Mouse (Mus musculus) limb, embryonic 14.5 days (tissue): ENCODE data around the gene Fam193b. TPM values are rescaled to one million over a fixed set of nuclear protein-coding genes. Genes with fewer than 3 reads are reported as not detected.
A peak's percentile ranks its signal among the peaks of the same experiment; 100 is the strongest.

Experiments used
- ATAC-seq: fragments of 200-750 bp; cut with Nextera tagmentation; 2 replicates; pipeline ENCODE4 v1.8.0; 2017; ENCODE audit warnings: low read depth, moderate number of reproducible peaks, moderate TSS enrichment; ENCODE audit not compliant: low FRiP score
- DNase-seq: peaks from one replicate; pipeline ENCODE4 v3.0.0-alpha.2; 2015; ENCODE audit warnings: low spot score
- H3K27ac ChIP-seq: fragments of 300-500 bp; sonication (generic); replicated peaks from 2 replicates; pipeline ENCODE4 v1.5.1; 2014; ENCODE audit warnings: low read depth, mild to moderate bottlenecking, low read length, moderate library complexity, mixed read lengths
- H3K27me3 ChIP-seq: fragments of 300-500 bp; sonication (generic); 2 replicates; pipeline ENCODE4 v1.6.1; 2014; ENCODE audit warnings: low read length, mixed read lengths; ENCODE audit not compliant: control insufficient read depth, insufficient read depth
- H3K36me3 ChIP-seq: fragments of 300-500 bp; sonication (generic); 2 replicates; pipeline ENCODE4 v1.6.1; 2014; ENCODE audit warnings: mild to moderate bottlenecking, low read length, moderate library complexity, mixed read lengths; ENCODE audit not compliant: control insufficient read depth, insufficient read depth
- H3K4me1 ChIP-seq: fragments of 300-500 bp; sonication (generic); 2 replicates; pipeline ENCODE4 v1.6.1; 2014; ENCODE audit warnings: antibody characterized with exemption, low read length, mixed read lengths; ENCODE audit not compliant: control insufficient read depth, insufficient read depth
- H3K4me2 ChIP-seq: fragments of 300-500 bp; sonication (generic); replicated peaks from 2 replicates; pipeline ENCODE4 v1.6.1; 2014; ENCODE audit warnings: low read depth, mild to moderate bottlenecking, low read length, moderate library complexity; ENCODE audit not compliant: severe bottlenecking
- H3K4me3 ChIP-seq: fragments of 300-500 bp; sonication (generic); replicated peaks from 2 replicates; pipeline ENCODE4 v1.5.1; 2014; ENCODE audit warnings: low read length
- H3K9ac ChIP-seq: fragments of 300-500 bp; sonication (generic); 2 replicates; pipeline ENCODE4 v1.6.1; 2014; ENCODE audit warnings: mild to moderate bottlenecking, low read depth, low read length, moderate library complexity; ENCODE audit not compliant: severe bottlenecking
- H3K9me3 ChIP-seq: fragments of 300-500 bp; sonication (generic); 2 replicates; pipeline ENCODE4 v1.6.1; 2016; ENCODE audit warnings: low read length; ENCODE audit not compliant: control insufficient read depth
- POLR2A ChIP-seq: fragments of 200-500 bp; IDR thresholded peaks from 2 replicates; pipeline ENCODE4 v1.8.0; 2012; ENCODE audit warnings: inconsistent platforms, mild to moderate bottlenecking, moderate library complexity, borderline replicate concordance; ENCODE audit not compliant: insufficient read depth, insufficient read length; ENCODE audit errors: extremely low read depth
- WGBS: fragments of 180-500 bp; shearing (Covaris S2); extraction: QIAGEN DNeasy Blood & Tissue Kit; methylation state at CpG from one replicate; pipeline ENCODE4 v1.1.7; 2014; 5-methylcytosine and 5-hydroxymethylcytosine counted together
- polyA plus RNA-seq, 2 experiments: library from polyadenylated mRNA; depleted of rRNA in 1 of 2; stranded (reverse) in 1 of 2; unstranded in 1 of 2; fragments of >200 nt; fragmentation: Nextera tagmentation in 1 of 2; extraction: Ambion mirVana in 1 of 2; gene quantifications; 2 replicates each; pipeline versions ENCODE4 v1.2.1 to v1.2.3; 2012 to 2014

Gene Fam193b
- polyA plus RNA-seq, 2 experiments: 35.9 to 140 TPM

DNA sequence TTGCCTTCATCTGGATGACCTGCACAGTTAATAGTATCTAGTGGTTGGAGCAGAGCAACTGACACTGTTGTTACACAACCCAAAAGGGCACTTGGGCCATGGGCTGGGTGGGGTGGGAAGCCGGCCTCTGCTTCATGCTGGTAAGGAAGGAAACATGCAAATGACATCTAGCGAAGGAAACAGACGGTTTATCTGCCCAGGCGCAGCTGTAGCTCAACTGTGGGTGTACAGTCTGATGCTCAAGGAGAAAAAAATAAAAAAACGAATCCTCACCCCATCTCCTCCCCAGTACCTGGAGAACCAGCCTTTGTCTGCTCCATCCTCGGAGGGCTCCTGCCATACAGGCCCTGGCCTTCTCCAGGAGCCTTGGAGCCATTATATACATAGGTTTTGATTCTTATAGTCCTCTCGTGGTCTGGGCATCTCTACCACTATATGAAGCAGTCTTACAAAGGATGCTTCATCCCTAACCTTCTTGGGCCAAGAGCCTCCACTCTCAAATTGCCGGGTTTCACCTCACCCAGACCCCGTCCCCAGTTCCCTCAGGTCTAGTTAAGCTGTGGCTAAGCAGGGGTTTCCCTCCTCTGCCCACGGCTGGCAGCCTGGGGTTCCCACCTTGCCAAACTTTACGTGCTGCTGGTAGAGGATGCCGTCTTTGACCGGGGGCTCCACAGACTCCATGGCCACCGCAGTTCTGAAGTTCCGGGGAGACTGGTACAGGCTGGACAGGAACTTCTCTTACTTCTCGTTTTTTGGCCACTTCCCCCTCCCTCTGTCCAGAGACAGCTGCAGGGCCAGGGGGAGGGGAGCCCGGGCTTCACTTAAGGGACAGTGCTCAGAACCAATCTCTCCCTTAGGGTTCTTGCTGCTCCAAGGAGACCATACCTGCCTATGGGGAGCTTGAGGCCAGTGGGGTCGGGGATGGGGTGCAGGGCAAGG, 42.8 kb downstream of the Fam193b start:
- H3K4me2 ChIP-seq: no peak overlapping the region
- no peak for TF ChIP-seq POLR2A
- H3K9ac ChIP-seq: no peak overlapping the region
- WGBS: 79% methylated on average over 18 of the region's 18 CpGs
- ATAC-seq: no peak
- H3K9me3 ChIP-seq: no peaks in the 10 kb centered on the region
- no peak for DNase-seq
- no peaks in the 10 kb centered on the region for H3K27me3 ChIP-seq
- no peak overlapping the region for H3K4me3 ChIP-seq
- 0 out of 2 replicates have a peak overlapping the region, but pooled peaks have one; percentile 9 for H3K27ac ChIP-seq
- peaks cover 37% of the 10 kb centered on the region for H3K36me3 ChIP-seq
- no peaks in the 10 kb centered on the region for H3K4me1 ChIP-seq

DNA sequence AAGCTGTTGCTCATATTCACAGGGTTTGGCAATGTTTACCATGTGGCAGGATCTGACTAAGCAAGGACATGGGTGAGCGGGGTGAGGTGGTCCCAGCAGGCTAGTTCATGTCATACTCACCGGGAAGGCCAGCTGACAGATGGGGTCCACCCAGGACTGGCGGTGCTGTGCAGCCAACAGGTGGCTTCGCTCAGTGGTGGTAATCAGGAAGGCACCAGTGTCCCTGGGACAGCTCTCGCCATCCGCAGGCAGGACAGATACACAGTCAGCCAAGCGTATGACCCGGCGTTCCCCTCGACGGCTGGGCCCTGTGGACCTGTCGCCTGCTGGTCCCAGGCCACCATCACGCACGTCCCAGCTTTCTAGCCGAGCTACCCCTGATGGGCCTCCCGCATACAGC, 43.7 kb downstream of the Fam193b start:
- 79% methylated on average over 16 of the region's 16 CpGs for WGBS
- Histone ChIP-seq H3K27me3 (no peaks in the 10 kb centered on the region), H3K4me2 (no peak overlapping the region), H3K9ac (no peak overlapping the region), H3K36me3 (peaks cover 30% of the 10 kb centered on the region), H3K4me3 (no peak overlapping the region), H3K9me3 (no peaks in the 10 kb centered on the region), H3K27ac (no peak overlapping the region), H3K4me1 (no peaks in the 10 kb centered on the region)
- ATAC-seq: no peak
- TF ChIP-seq POLR2A: no peak
- DNase-seq: no peak

DNA sequence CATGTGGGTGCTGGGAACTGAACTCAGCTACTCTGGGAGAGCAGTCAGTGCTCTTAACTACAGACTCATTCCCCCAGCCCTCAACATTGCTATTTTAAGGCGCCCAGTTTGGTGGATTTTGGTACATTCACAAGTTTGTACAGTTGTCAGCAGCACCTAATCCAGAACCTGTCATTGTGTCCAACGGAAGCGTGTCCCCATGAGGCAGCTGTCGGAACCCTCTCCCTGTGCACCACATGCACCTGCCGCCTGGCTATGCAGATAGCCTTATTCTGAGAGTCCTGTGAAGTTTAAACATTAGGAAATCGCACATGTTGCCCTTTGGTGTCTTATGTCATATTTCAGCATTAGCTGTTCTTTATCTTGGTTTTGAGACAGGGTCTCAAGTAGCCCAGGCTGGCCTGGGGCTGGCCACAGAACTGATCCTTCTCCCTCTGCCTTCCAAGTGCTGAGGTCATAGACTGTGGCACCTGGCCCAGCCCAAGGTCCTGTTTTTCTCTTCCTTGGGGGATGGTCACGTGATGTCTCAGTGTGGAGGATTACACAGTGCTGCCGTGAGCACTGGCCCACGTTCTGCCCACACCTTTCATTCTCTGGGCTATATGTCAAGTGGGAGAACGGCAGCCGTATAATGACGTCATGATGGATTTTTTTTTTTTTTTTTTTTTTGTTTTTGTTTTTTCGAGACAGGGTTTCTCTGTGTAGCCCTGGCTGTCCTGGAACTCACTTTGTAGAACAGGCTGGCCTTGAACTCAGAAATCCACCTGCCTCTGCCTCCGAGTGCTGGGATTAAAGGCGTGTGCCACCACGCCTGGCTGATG, 45.0 kb downstream of the Fam193b start:
- DNase-seq (no peak), ATAC-seq (no peak)
- no peaks in the 10 kb centered on the region for H3K4me1 ChIP-seq
- peaks cover 18% of the 10 kb centered on the region for H3K36me3 ChIP-seq
- no peak for TF ChIP-seq POLR2A
- no peak overlapping the region for H3K27ac ChIP-seq
- H3K4me3 ChIP-seq: no peak overlapping the region
- H3K9ac ChIP-seq: no peak overlapping the region
- H3K9me3 ChIP-seq: no peaks in the 10 kb centered on the region
- no peak overlapping the region for H3K4me2 ChIP-seq
- no peaks in the 10 kb centered on the region for H3K27me3 ChIP-seq
- WGBS: 78% methylated on average over 16 of the region's 16 CpGs

DNA sequence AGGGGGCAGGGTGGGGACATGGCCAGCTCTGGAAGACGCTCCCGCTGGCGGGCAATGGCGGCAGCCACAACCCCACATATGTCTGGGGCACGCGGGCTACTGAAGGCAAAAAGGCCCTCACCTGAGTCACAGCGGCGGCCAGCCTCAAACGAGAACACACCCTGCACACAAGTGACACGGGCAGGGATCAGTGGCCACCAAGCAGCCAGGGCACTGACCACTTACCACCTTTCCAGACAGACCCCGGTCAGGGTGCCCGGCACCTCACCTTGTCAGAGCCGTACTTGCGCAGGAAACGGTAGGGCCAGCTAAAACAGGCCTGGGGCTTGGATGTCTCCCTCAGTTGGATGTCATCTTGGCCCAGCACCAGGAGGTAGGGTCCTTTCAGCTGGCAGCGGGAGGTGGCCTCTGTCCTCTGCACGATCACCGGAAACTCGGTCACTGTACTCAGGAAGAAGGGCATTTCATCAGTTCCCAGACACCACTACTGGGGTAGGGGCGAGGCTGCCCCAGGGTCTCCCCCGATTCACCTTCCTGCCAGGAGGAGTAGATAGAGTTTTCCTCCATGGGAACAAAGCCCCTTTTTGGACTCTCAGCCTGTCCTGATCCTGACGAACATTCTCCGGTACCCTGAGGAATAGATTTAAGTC, 46.8 kb downstream of the Fam193b start:
- peaks cover 1% of the 10 kb centered on the region; the same call in 1 of the 2 replicates for H3K36me3 ChIP-seq
- no peak for TF ChIP-seq POLR2A
- no peak overlapping the region for H3K9ac ChIP-seq
- no peaks in the 10 kb centered on the region for H3K27me3 ChIP-seq
- H3K4me3 ChIP-seq: no peak overlapping the region
- DNase-seq: no peak
- H3K4me2 ChIP-seq: no peak overlapping the region
- WGBS: 89% methylated on average over 23 of the region's 23 CpGs
- H3K27ac ChIP-seq: no peak overlapping the region
- H3K4me1 ChIP-seq: no peaks in the 10 kb centered on the region
- no peak for ATAC-seq
- H3K9me3 ChIP-seq: no peaks in the 10 kb centered on the region

DNA sequence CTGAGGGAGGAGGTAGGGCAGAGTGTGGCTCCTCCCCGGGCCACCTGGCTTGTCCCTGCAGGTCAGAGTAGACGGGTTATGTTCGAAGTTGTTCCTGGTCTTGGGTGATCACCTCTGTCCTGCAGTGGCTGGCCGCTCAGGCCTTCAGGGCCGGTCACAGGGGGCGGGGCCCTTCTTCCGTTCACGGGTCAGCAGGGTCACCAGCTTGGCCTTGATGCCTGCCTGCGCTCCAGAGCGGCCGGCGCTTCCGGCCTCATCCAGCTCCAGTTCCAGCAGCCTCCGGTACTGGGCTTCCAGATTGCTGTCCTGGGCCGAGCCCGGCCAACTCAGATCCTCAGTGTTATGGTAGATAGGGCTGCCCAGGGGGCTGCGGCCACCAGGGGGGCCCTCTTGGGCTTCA, 47.6 kb downstream of the Fam193b start:
- Histone ChIP-seq H3K4me2 (no peak overlapping the region), H3K4me3 (no peak overlapping the region), H3K36me3 (no peaks in the 10 kb centered on the region), H3K27ac (no peak overlapping the region), H3K27me3 (no peaks in the 10 kb centered on the region), H3K4me1 (no peaks in the 10 kb centered on the region), H3K9ac (no peak overlapping the region), H3K9me3 (no peaks in the 10 kb centered on the region)
- TF ChIP-seq POLR2A: no peak
- no peak for ATAC-seq
- WGBS: 57% methylated on average over 17 of the region's 17 CpGs
- DNase-seq: no peak
